Mouse (Mus musculus): Measurements from ENCODE around the gene Elmo2. TPM values are rescaled to one million over a fixed set of nuclear protein-coding genes. Genes with fewer than 3 reads are reported as not detected.

Gene Elmo2
- 10 to 100 TPM; 14.8 to 21.1 TPM for total RNA-seq (2021)
- long read RNA-seq, experiment 1, transcript Elmo2-203 (21 exons, 3,466 nt): major isoform, 9 of 13 reads
- long read RNA-seq, experiment 1, partial matches to known transcripts: 2 of 13 reads
- long read RNA-seq, experiment 1, other reads (novel, unspliced or antisense): 2 of 13 reads
- long read RNA-seq, experiment 2, partial matches to known transcripts: 0 of 8 reads
- long read RNA-seq, experiment 2, other reads (novel, unspliced or antisense): 4 of 8 reads

GRCm38 (mm10) chr2:165326304-165327190 is at the start of gene Elmo2:
TSS of gene Elmo2 (minus strand) at chr2:165326479.
- peak; percentile 99 for DNase-seq

DNA sequence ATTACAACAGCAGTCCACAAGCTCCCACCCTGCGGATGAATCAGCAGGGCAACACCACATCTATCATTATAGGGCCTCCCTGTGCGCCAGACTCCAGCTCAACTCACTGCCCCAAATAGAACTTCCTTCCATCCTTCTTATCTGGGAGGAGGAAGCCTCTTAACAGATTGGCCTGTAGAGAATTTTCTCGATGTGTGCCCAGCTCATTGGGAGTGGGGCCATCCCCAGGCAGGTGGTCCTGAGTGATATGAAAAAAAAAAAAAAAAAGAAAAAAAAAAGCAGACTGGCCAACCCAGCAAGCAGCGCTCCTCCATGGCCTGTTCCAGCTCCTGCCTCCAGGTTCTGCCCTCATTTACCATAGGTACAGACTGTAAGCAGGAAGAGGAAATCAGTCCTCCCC is 49.7 kb upstream of the Elmo2 start:
- no peak for DNase-seq

DNA sequence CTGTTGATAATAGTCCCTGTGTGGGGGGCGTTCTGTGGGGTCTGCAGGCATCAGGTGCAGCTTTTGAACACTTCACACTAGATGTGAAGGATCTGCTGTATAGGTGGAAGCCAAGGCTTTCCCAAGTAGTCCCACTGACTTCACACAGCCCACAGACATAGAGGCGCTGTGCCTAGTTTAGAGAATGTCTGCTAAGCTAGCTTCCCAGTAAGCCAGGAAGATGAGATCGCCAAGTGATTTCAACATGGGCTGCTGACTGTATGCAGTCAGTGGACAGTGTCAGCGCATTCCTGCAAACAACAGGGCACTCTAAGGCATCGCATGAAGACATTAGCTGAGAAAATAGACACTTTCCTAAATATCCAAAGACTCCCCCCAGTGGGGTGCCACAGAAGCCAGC is 49.2 kb upstream of the Elmo2 start:
- DNase-seq: no peak

- no peak for DNase-seq
Measured at GRCm38 (mm10) chr2:165371066-165371465, 44.8 kb upstream of the Elmo2 start.

DNA sequence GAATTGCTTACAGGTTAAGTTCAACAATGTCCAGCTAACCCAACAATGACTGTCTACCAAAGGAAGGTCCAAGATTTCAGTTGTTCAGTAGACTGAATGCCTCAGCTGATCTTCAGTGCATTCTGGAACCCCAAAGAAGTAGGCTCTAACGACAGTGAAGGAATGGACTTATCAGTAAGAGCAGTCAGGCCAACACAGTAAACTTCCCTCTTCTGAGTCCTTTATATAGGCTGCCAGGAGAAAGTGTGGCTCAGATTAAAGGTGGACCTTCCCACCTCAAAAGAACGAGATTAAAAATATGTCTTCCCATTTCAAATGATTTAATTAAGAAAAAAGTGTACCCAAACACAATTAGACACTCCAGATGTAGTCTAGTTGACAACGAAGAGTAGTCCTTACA is 44.1 kb upstream of the Elmo2 start:
- DNase-seq: no peak

DNA sequence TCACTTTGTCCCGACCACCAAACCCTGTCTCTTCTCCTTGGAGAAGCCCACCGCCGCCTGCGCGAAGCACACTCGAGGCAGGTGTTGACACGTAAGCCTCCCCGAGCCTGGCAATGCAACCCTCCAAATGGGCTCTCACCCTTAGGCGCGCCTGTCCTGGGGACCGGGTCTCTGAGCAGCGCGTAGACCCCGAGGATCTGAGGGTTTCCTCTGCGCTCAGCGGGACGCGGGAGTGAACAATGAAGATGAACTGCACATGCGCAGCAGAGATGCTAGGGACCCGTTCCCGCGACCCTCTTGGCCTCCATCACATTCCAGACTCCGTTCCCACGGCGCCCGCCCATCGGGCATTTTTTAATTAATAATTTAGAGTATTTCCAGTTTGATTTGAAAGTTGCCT is 42.2 kb upstream of the Elmo2 start, which contains the start of gene Zfp663:
Gene Zfp663, minus strand, starts transcription at position 234 of the 400 bp plus-strand sequence.
- DNase-seq: no peak

DNA sequence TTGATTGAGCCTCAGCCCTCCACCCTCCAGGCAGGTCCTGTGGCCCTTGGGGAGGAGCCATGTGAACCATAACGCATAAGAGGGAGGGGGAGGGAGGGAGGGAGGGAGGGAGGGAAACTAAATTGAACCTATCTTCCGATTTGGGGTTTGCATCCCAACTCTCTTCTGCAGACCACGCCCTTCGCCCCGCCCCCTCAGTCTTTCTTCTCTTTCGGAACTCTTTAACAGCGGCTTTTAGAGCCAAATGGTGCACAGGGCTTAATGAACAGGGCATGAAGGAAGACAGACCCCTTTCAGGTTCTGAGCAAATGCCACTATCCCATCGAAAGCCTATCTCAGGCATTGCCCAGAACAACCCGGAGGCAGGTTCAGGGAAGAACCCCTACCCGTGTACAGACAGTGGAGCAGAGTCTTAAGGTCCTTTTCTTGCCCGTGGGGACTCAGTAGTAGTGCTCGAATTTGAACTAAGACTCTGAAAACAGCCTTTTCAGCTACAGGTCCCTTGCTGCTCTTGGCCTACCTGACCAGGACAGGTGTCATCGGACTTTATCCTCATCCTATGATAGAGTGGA is 41.7 kb upstream of the Elmo2 start:
- DNase-seq: peak in 1 of 2 experiments; percentile 25

DNA sequence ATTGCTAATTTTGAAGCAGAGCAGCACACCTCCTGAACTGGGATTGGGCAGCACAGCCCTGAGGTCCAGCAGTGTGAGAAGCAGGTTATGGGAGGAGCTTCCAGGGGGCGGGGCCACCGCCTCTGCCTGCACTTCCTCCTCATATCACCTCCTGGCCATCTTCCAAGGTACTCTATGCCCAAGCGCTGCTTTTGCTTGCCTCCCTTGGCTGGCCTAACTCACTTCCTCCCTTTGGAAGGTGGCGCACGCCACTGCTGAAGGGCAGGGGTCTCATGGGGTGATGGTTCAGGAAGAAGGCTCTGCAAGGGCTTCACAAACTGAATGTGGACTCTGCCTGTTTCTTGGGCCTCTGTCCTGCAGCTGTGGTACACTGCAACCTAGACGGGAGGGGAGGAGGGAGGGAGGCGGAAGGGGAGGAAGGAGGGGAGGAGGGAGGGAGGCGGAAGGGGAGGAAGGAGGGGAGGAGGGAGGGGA is 40.8 kb upstream of the Elmo2 start:
- peak in 1 of 2 experiments; percentile 12 for DNase-seq

DNA sequence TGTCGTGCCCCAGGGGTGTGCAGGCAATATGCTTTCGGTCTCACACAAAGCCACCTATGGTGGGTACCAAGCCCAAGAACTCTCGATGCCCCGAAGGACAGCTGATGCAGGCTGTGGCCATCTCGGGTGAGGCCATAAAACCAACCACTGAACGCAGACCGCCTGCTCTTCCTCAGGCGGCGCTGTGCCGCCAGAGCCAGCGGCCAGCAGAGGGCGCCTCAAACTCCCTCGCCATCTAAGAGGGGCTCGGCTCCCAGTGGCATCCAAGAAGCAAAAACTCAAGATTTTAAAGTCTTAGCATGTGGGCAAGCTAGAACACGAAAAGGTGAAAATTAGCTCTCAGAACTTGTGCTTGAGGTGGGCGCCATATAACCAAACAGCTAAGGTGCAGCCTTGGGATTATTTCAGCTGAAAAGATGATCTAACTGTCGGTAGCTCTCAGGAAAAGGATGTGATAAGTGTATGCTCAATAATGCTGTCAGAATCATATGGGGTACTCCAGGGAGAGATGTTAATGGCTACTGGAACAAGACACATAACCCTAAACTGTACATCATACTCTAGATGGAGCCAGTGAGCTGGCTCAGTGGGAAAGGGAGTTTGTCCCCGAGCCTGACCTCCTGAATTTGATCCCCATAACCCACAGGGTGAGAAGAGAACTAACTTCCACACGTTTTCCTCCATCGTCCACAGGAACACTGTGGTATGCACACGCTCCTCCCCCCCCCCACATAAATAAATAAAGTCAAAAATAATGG is 38.2 kb upstream of the Elmo2 start:
- DNase-seq: peak; percentile 28 to 51

- no peak for DNase-seq
Measured at GRCm38 (mm10) chr2:165363282-165363681, 37.0 kb upstream of the Elmo2 start.

GRCm38 (mm10) chr2:165360861-165361260 is 34.6 kb upstream of the Elmo2 start:
- peak; percentile 66 to 68 for DNase-seq

DNA sequence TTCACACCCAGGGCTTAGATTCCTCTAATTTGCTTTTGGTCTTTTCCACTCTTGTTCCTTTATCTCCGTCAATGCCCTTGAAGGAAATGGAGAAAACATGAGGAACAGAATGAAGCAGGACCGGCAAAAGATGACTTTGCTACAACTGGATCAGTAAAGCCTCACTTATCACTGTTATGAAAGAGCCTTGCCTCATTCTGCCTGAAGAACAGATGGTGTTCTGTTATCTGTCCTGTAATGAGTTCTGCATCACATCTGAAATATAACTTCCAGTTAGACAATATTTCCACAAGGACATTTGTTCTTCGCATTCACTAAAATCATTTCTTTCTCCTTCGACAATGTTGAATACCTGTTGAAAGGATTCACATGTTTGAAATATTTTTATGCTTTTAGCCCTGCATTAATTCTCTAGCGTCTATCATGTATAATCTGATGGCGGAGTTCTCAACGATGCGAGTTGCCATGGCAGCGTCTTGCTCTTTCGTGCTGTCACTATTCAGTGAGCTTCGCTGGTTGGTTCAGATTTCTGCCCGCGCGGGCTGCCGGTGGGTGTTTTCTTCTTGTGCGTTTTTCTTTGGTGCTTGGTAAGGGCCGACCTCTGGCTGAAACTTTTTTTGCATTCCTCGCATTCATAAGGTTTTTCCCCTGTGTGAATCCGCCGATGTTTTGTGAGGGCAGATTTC is 25.7 kb upstream of the Elmo2 start:
- no peak for DNase-seq

DNA sequence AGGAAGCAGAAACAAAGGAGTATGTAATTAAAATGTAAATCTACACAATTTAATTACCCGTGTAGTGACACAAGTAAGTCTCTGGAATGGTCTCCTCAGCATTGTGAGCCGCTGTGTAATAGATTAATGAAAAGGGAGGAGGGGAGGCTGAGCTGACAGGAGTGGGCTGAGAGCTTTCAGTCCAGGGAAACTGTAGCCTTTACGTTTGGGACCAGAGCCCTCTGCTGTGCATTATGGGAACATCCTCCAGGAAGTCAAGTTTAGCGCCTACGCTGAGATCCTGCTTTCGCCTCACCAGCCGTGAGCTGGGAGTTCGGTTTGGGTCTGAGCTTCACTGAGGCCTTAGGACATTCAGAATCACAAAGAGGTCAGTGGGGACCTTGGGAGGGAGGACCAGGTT is 23.2 kb upstream of the Elmo2 start:
- DNase-seq: no peak

DNA sequence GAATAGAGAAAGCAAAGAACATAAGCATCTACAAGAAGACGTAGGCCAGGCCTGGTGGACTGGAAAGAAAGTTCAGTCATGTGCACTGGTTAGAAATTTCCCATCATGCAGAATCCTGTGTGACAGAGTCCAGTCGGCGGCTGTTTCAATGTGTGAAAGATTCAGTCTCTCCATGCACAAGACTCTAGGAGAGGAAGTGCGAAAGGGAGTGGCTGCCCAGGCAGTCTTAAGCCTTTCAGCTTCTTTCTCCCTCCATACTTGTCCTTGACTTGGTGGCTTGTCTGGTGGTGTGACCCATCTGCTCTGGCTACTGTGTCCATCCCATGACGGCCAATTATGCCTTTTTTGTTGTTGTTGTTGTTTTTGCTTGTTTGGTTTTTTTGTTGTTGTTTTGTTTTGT is 19.9 kb upstream of the Elmo2 start:
- no peak for DNase-seq

DNA sequence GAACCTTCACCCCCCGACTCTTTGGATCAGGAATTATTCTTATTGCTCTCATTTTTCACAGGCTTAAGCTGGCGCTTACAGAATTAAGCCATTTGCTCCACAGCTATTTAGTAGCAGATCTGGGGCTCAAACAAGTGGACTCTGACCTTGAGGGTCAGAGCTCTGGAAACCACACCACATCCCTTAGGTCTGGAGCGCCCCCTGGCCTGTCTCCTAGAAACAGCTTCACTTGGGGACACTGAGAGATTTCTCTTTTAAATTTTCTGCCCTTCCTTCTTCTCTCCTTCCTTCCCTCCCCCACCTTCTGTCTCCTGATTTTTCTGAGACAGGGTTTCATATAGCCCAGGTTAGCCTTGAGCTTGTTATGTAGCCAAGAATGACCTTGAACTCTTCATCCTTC is 10.9 kb upstream of the Elmo2 start:
- peak in 1 of 2 experiments; percentile 78 for DNase-seq

- DNase-seq: peak in 1 of 2 experiments; percentile 75
Measured at GRCm38 (mm10) chr2:165332610-165333210, 6.4 kb upstream of the Elmo2 start.

- no peak for DNase-seq
Measured at GRCm38 (mm10) chr2:165329703-165330102, 3.4 kb upstream of the Elmo2 start.

DNA sequence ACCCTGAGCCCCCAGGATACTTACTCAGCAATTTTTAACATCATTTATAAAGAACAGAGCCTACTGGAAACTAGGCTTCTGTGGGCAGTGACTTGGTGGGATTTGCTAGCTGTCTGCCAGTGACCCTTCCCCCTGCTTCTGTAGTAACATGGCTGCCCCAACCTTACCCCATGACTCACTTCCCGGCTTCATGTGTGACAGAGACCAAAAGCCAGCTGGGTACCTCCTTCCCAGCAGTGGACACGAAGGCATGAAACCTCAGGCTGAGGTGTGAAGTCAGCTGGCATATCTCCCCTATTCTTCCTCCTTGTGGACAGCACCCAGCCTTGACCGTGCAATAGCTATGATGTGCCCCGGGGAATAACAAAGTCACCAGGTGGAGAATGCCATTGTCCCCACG is 2.5 kb upstream of the Elmo2 start:
- DNase-seq: no peak

DNA sequence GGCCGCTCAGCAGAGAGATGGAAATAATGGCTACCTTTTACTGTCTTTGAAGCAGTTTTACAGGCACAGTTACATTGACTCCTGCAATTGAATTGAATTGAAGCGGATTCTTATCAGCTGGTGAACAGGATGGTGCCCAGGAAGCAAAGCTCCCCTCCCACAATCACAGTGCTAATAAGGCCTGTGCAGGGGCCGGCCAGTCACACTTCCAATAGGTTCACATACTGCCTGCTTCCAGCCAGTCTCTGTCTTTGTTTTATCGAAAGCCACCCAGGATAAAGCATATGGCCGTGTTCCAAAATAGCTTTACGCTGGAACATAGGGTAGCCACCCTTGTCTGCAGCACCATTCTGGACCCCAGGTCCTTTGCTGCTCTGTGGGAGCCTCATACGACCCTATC is 1.1 kb upstream of the Elmo2 start:
- no peak for DNase-seq

DNA sequence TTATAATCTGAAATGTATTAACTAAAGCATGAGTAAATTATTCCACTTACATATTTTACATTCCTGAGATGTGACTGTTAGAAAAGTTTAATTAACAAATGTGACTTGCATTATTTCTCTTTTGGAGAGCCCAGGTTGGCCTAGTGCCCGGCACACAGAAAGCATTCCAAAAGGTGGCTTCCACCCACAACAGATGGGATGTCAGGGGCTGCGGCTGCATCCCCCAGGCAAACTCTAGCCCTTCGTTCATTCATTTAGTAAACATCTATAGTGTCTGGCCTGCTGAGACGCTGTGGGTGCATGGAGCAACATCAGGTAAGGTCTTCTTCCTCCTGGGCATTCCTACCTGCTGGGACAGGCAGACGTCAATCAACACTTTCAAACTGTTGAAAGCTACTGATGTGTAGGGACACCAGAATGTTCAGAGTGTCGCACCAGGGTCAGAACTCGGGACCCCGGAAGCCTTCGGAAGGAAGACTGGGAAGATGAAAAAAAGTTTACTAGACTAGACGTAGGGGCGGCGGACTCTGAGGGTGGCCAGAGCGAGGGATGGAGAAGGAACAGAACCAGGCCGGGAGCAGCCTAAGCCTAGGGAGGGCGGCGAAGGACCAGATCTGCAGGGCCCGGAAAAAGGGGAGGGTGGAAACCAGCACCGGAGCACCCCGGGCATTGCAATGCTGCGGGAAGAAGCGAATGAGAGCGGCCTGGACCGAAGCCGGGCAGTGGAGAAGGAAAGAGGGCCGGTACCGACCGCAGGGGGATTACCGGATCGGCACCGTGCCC is 567 bp downstream of the Elmo2 start:
- no peak for DNase-seq
